23 mouse cellular contexts compared by ENCODE assay signal in genomic region chr6:77413530-77413929, GRCm38 (mm10).
"Had no signal": no experiment of that assay in that cellular context is flagged by ENCODE, and none has a peak within 500 bp of the region (broad histone marks: within the 10 kb centered on the region; RNA-seq: fewer than 3 reads in every experiment).

No protein-coding gene starts in this region.

- H3K4me1 ChIP-seq: limb, embryonic 13.5 days; liver, embryonic 12.5 days; liver, embryonic 15.5 days; lung, embryonic 15.5 days; megakaryocyte, embryonic 14.5 days; midbrain, embryonic 10.5 days; midbrain, embryonic 13.5 days; neural tube, embryonic 13.5 days; stomach, embryonic 15.5 days had no signal

- H3K4me3 ChIP-seq: layer of hippocampus, adult 2 months; limb, embryonic 10.5 days; limb, embryonic 13.5 days; liver, embryonic 12.5 days; liver, embryonic 15.5 days; lung, embryonic 15.5 days; megakaryocyte, embryonic 14.5 days; midbrain, embryonic 10.5 days; midbrain, embryonic 13.5 days; myocyte; neural tube, embryonic 13.5 days; stomach, embryonic 15.5 days had no signal

- H3K9ac ChIP-seq: limb, embryonic 13.5 days; liver, embryonic 12.5 days; liver, embryonic 15.5 days; lung, embryonic 15.5 days; midbrain, embryonic 13.5 days; neural tube, embryonic 13.5 days; stomach, embryonic 15.5 days had no signal

- DNase-seq: kidney, adult 2 months; layer of hippocampus, adult 9-11 months; liver; lung, adult 18-20 months; lung, postnatal 10 days; lung, postnatal 36 days; right cerebral cortex, postnatal 25 days; spleen, adult 18-20 months; thymus, postnatal 25 days had no signal

- H3K36me3 ChIP-seq: limb, embryonic 10.5 days; limb, embryonic 13.5 days; liver, embryonic 12.5 days; liver, embryonic 15.5 days; lung, embryonic 15.5 days; midbrain, embryonic 10.5 days; midbrain, embryonic 13.5 days; neural tube, embryonic 13.5 days; stomach, embryonic 15.5 days had no signal

- H3K4me2 ChIP-seq: limb, embryonic 13.5 days; liver, embryonic 12.5 days; liver, embryonic 15.5 days; lung, embryonic 15.5 days; midbrain, embryonic 13.5 days; neural tube, embryonic 13.5 days; stomach, embryonic 15.5 days had no signal

- H3K27me3 ChIP-seq: limb, embryonic 13.5 days; liver, embryonic 12.5 days; liver, embryonic 15.5 days; lung, embryonic 15.5 days; megakaryocyte, embryonic 14.5 days; midbrain, embryonic 13.5 days; neural tube, embryonic 13.5 days; stomach, embryonic 15.5 days had no signal

- H3K27ac ChIP-seq: kidney, postnatal 0 days; layer of hippocampus, adult 2 months; limb, embryonic 10.5 days; limb, embryonic 13.5 days; liver, embryonic 12.5 days; liver, embryonic 15.5 days; lung, embryonic 15.5 days; midbrain, embryonic 10.5 days; midbrain, embryonic 13.5 days; neural tube, embryonic 13.5 days; stomach, embryonic 15.5 days had no signal

- H3K9me3 ChIP-seq: limb, embryonic 10.5 days; limb, embryonic 13.5 days; liver, embryonic 12.5 days; liver, embryonic 15.5 days; lung, embryonic 15.5 days; megakaryocyte, embryonic 14.5 days; midbrain, embryonic 10.5 days; midbrain, embryonic 13.5 days; neural tube, embryonic 13.5 days; stomach, embryonic 15.5 days had no signal

- ATAC-seq: liver, embryonic 12.5 days; midbrain, embryonic 13.5 days; midbrain, embryonic 16.5 days had no signal
